Mouse (Mus musculus) CH12.LX (cell line): ENCODE data around the gene Tep1. TPM values are rescaled to one million over a fixed set of nuclear protein-coding genes. Genes with fewer than 3 reads are reported as not detected.

Source experiments
- DNase-seq: peaks from one replicate; pipeline ENCODE4 v3.0.0-alpha.2; 2013; ENCODE audit errors: extremely low read depth
- H3K27ac ChIP-seq: 2 replicates; pipeline ENCODE4 v1.5.1; 2012; ENCODE audit warnings: low read depth, mild to moderate bottlenecking, control low read depth, moderate library complexity; ENCODE audit not compliant: insufficient read depth
- H3K27me3 ChIP-seq: replicated peaks from 2 replicates; pipeline ENCODE3; 2012; ENCODE audit warnings: inconsistent platforms
- H3K36me3 ChIP-seq, 2 experiments: replicated peaks in 1 of 2; 2 replicates each; pipeline versions ENCODE3 to v1.6.1; 2012; ENCODE audit warnings: inconsistent platforms in 1 of 2, low read length in 1 of 2, mild to moderate bottlenecking in 1 of 2, mixed read lengths in 1 of 2, moderate library complexity in 1 of 2; ENCODE audit not compliant: control insufficient read depth in 1 of 2, insufficient read depth in 1 of 2
- H3K4me1 ChIP-seq, 2 experiments: 2 replicates each; pipeline ENCODE4 v1.6.1; 2012; ENCODE audit warnings: inconsistent platforms in 1 of 2, moderate library complexity in 1 of 2; ENCODE audit not compliant: insufficient read depth in 2 of 2, control insufficient read depth in 1 of 2
- H3K4me2 ChIP-seq: 2 replicates; pipeline ENCODE4 v1.6.1; 2012; ENCODE audit warnings: low read depth, mild to moderate bottlenecking, control low read depth; ENCODE audit not compliant: poor library complexity, insufficient read depth, severe bottlenecking
- H3K4me3 ChIP-seq, 3 experiments: fragments of 150-350 bp in 1 of 3; sonication (generic) in 1 of 3; replicated peaks in 1 of 3; 2 replicates each; pipeline versions ENCODE3 to v1.5.1; 2011 to 2012; ENCODE audit warnings: low read depth in 2 of 3, low read length in 2 of 3, mild to moderate bottlenecking in 2 of 3, moderate library complexity in 2 of 3, control low read depth in 1 of 3, improper control_type of control experiment in 1 of 3, inconsistent platforms in 1 of 3, mixed read lengths in 1 of 3; ENCODE audit not compliant: poor library complexity in 1 of 3
- H3K79me2 ChIP-seq: replicated peaks from 2 replicates; pipeline ENCODE4 v1.6.1; 2012; ENCODE audit warnings: mild to moderate bottlenecking, moderate library complexity; ENCODE audit not compliant: control insufficient read depth, poor library complexity, insufficient read depth, severe bottlenecking; ENCODE audit errors: extremely low read depth
- H3K9ac ChIP-seq: 2 replicates; pipeline ENCODE4 v1.6.1; 2012; ENCODE audit warnings: low read depth, mild to moderate bottlenecking, control low read depth, moderate library complexity; ENCODE audit not compliant: insufficient read depth
- H3K9me3 ChIP-seq: replicated peaks from 2 replicates; pipeline ENCODE3; 2012; ENCODE audit warnings: low read length, inconsistent platforms, mixed read lengths
- BHLHE40 ChIP-seq: IDR thresholded peaks from 2 replicates; pipeline ENCODE4 v1.6.1; 2011; ENCODE audit warnings: mild to moderate bottlenecking, low read depth, low read length, improper control_type of control experiment
- CHD1 ChIP-seq: IDR thresholded peaks from 2 replicates; pipeline ENCODE4 v1.6.1; 2012; ENCODE audit warnings: low read depth, low read length, improper control_type of control experiment, inconsistent platforms
- CTCF ChIP-seq, 2 experiments: IDR thresholded peaks in 1 of 2; conservative IDR thresholded peaks in 1 of 2; 2 replicates each; pipeline ENCODE4 v1.5.1; 2011 to 2012; ENCODE audit warnings: low read depth in 2 of 2, low read length in 2 of 2, improper control_type of control experiment in 1 of 2, inconsistent platforms in 1 of 2, mild to moderate bottlenecking in 1 of 2, moderate library complexity in 1 of 2
- ELF1 ChIP-seq: IDR thresholded peaks from 2 replicates; pipeline ENCODE4 v1.6.1; 2014; ENCODE audit warnings: low read depth, mild to moderate bottlenecking, inconsistent platforms, low read length, improper control_type of control experiment
- EP300 ChIP-seq: IDR thresholded peaks from 2 replicates; pipeline ENCODE4 v1.6.1; 2011; ENCODE audit warnings: low read length, improper control_type of control experiment
- JUN ChIP-seq: IDR thresholded peaks from 2 replicates; pipeline ENCODE4 v1.6.1; 2011; ENCODE audit warnings: low read depth, mild to moderate bottlenecking, low read length, improper control_type of control experiment, moderate library complexity; ENCODE audit not compliant: insufficient read depth
- JUND ChIP-seq: conservative IDR thresholded peaks from 2 replicates; pipeline ENCODE4 v1.6.1; 2011; ENCODE audit warnings: low read depth, low read length, improper control_type of control experiment
- NELFE ChIP-seq: IDR thresholded peaks from 2 replicates; pipeline ENCODE4 v1.6.1; 2011; ENCODE audit warnings: low read depth, low read length, improper control_type of control experiment
- POLR2A ChIP-seq: IDR thresholded peaks from 2 replicates; pipeline ENCODE4 v1.6.1; 2011; ENCODE audit warnings: low read depth, mild to moderate bottlenecking, improper control_type of control experiment, low read length
- POLR2AphosphoS2 ChIP-seq: IDR thresholded peaks from 2 replicates; pipeline ENCODE4 v1.6.1; 2011; ENCODE audit warnings: low read depth, low read length, improper control_type of control experiment
- RAD21 ChIP-seq: IDR thresholded peaks from 2 replicates; pipeline ENCODE4 v1.6.1; 2011; ENCODE audit warnings: low read depth, mild to moderate bottlenecking, low read length, improper control_type of control experiment, moderate library complexity
- RCOR1 ChIP-seq: conservative IDR thresholded peaks from 2 replicates; pipeline ENCODE4 v1.6.1; 2012; ENCODE audit warnings: low read depth, mild to moderate bottlenecking, inconsistent platforms, low read length, improper control_type of control experiment
- SIN3A ChIP-seq: IDR thresholded peaks from 2 replicates; pipeline ENCODE4 v1.6.1; 2012; ENCODE audit warnings: low read length, improper control_type of control experiment, inconsistent platforms
- SMC3 ChIP-seq: IDR thresholded peaks from 2 replicates; pipeline ENCODE4 v1.6.1; 2011; ENCODE audit warnings: low read depth, low read length, improper control_type of control experiment
- TCF12 ChIP-seq: IDR thresholded peaks from 2 replicates; pipeline ENCODE4 v1.6.1; 2014; ENCODE audit warnings: low read depth, mild to moderate bottlenecking, inconsistent platforms, low read length, improper control_type of control experiment
- UBTF ChIP-seq: IDR thresholded peaks from 2 replicates; pipeline ENCODE4 v1.6.1; 2012; ENCODE audit warnings: low read depth, mild to moderate bottlenecking, inconsistent platforms, low read length, improper control_type of control experiment, moderate library complexity
- USF1 ChIP-seq: IDR thresholded peaks from 2 replicates; pipeline ENCODE4 v1.6.1; 2014; ENCODE audit warnings: low read depth, mild to moderate bottlenecking, inconsistent platforms, low read length, improper control_type of control experiment
- ZC3H11A ChIP-seq: IDR thresholded peaks from 2 replicates; pipeline ENCODE4 v1.6.1; 2012; ENCODE audit warnings: low read depth, mild to moderate bottlenecking, inconsistent platforms, low read length, improper control_type of control experiment
- ZKSCAN1 ChIP-seq: IDR thresholded peaks from 2 replicates; pipeline ENCODE4 v1.6.1; 2012; ENCODE audit warnings: low read depth, inconsistent platforms, low read length, improper control_type of control experiment, borderline replicate concordance
- dilution Hi-C: fragments of 300-500 bp; cut with MboI; formaldehyde crosslinking; loops from 2 replicates; pipeline ENCODE4 v1.14.3; 2020; ENCODE audit warnings: low sequenced_read_pairs; ENCODE audit not compliant: extremely low pct_unique_long_range_greater_than_20kb, extremely low pct_ligation_motif_present
- in situ Hi-C: fragments of 300-500 bp; cut with MboI; formaldehyde crosslinking; loops from 3 replicates; pipeline ENCODE4 v1.14.3; 2019; ENCODE audit warnings: low sequenced_read_pairs, low pct_ligation_motif_present, low pct_unique_long_range_greater_than_20kb, mixed read lengths
- polyA plus RNA-seq: library from polyadenylated mRNA; unstranded; fragments of >175 nt; gene quantifications from 2 replicates; pipeline ENCODE4 v1.2.1, GENCODE M21; 2012; ENCODE audit warnings: low read depth; ENCODE audit not compliant: insufficient read length
- total RNA-seq, 2 experiments: library from RNA; depleted of rRNA; stranded (reverse); fragments of 300-350 nt in 1 of 2; fragments of >200 nt in 1 of 2; gene quantifications; 2 replicates each; pipeline ENCODE4 v1.2.3; 2012 to 2014

Gene Tep1
- total and polyA plus RNA-seq, 3 experiments = 4.1 to 14.7 (median 12.9) TPM

GRCm38 (mm10) chr14:50837236-50837635 is 33.1 kb downstream of the Tep1 start:
- H3K27me3 ChIP-seq = no peaks in the 10 kb centered on the region
- no peaks in the 10 kb centered on the region for H3K79me2 ChIP-seq
- no peak overlapping the region for H3K27ac ChIP-seq
- H3K4me2 ChIP-seq = no peak overlapping the region
- H3K9ac ChIP-seq = no peak overlapping the region
- H3K9me3 ChIP-seq = no peaks in the 10 kb centered on the region
- no peak for DNase-seq
- in situ Hi-C loops (no loop called here), dilution Hi-C loops (no loop called here)
- H3K4me1 ChIP-seq = peaks cover 0 to 12% of the 10 kb centered on the region in 2 experiments; a peak in 1 of 4 replicates
- TF ChIP-seq JUND (no peak), RAD21 (peak; percentile 14; the same call in 1 of the 2 replicates), CTCF (conservative IDR thresholded peaks at IDR 0.05 in 1 of 2, IDR thresholded peaks at IDR 0.05 in 1 of 2; ENCODE audit: low read depth in 2 of 2, low read length in 2 of 2) (peak in 1 of 2 experiments; percentile 35; a peak in 2 of 4 replicates), ELF1 (no peak), SMC3 (peak; percentile 29; the same call in 1 of the 2 replicates), EP300 (no peak)
- peaks cover 44 to 82% of the 10 kb centered on the region in 2 experiments for H3K36me3 ChIP-seq
- H3K4me3 ChIP-seq = no peak overlapping the region

DNA sequence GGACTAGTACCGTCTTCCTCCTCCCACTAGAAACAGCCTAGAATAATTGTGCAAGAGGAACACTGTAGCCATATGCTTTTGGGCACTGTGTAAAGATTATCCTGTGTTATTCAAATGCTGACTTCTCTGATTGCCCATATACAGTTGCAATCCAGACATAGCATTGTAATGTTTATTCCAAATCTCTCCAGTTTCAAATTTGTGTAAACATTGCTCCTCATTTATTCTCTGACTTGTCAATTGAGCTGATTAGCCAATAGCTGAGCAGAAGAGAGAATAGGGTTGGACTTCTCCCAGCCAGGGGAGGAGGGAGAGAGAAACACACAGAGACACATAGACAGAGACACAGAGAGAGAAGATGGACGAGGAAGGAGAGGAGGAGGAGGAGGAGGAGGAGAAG is 35.9 kb downstream of the Tep1 start:
- Histone ChIP-seq H3K27me3 (no peaks in the 10 kb centered on the region), H3K9me3 (no peaks in the 10 kb centered on the region), H3K36me3 (peaks cover 45 to 86% of the 10 kb centered on the region in 2 experiments), H3K4me1 (peaks cover 0 to 19% of the 10 kb centered on the region in 2 experiments; a peak in 2 of 4 replicates), H3K27ac (no peak overlapping the region), H3K79me2 (no peaks in the 10 kb centered on the region), H3K4me2 (no peak overlapping the region), H3K4me3 (no peak overlapping the region), H3K9ac (no peak overlapping the region)
- TF ChIP-seq SIN3A (no peak), USF1 (no peak), NELFE (no peak), POLR2A (no peak), TCF12 (no peak), CHD1 (no peak), RCOR1 (no peak), ZKSCAN1 (no peak), ZC3H11A (no peak)
- DNase-seq = no peak
- dilution Hi-C loops = no loop called here
- in situ Hi-C loops = no loop called here

- TF ChIP-seq BHLHE40 (no peak), EP300 (no peak), UBTF (no peak), JUN (no peak), POLR2AphosphoS2 (no peak)
- no peak overlapping the region for H3K4me3 ChIP-seq
- no peak overlapping the region for H3K27ac ChIP-seq
These were observed 36.4 kb downstream of the Tep1 start for GRCm38 (mm10) chr14:50833964-50834363.

More at GRCm38 (mm10) chr14:50833964-50834363, 36.4 kb downstream of the Tep1 start:
- DNase-seq = peak; percentile 36
- in situ Hi-C loops = no loop called here
- H3K79me2 ChIP-seq = no peaks in the 10 kb centered on the region
- H3K4me1 ChIP-seq = peaks cover 0 to 20% of the 10 kb centered on the region in 2 experiments; a peak in 2 of 4 replicates
- no peaks in the 10 kb centered on the region for H3K9me3 ChIP-seq
- no peaks in the 10 kb centered on the region for H3K27me3 ChIP-seq
- no peak overlapping the region for H3K9ac ChIP-seq
- peaks cover 47 to 86% of the 10 kb centered on the region in 2 experiments for H3K36me3 ChIP-seq
- no peak overlapping the region for H3K4me2 ChIP-seq
- dilution Hi-C loops = no loop called here
